Mouse (Mus musculus) cerebellum, postnatal 25 days (tissue): ENCODE measurements around the gene Gcn1l1.
"Not testable (repeated sequence)": the region's sequence is repeated elsewhere in the genome, so short reads cannot be mapped to it uniquely, and the experiment has no call there.

ENCODE experiments used
- DNase-seq, 2 experiments: peaks; one replicate each; pipeline ENCODE4 v3.0.0; 2021; ENCODE audit warnings: mixed read lengths in 2 of 2

The Gcn1l1 gene

DNA sequence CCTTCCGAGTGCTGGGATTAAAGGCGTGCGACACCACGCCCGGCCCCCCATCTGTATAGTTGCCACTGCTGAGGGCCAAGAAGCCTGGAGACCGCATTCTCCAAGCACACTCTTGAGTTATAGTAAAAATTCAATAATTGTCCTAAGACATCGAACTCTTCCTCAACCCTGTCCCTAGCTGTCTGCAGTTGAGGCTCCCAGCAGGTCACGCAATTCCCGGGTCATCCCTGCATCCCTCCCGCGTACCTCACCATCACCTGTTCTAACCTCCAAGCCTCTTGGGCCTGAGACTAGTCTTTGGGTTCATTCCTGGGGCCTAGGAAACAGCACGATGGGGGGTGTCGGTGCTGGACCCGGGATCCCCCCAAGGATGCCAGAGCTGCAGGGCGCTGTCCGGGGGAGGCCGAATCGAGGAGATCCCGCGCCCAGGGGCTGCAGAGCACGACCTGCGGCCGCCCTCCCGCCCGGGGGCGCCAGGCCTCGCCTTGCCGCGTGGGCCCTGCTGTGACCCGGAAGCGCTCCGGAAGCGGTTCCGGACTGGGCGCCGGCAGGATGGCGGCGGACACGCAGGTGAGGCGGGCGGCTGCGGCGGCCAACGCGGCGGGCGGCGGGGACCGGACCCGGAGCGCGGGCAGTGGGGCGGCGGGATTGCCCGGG is at the start of gene Gcn1l1:
Gcn1l1 (plus strand) TSS at position 518 of the 657 bp plus-strand sequence.
- peak; percentile 86 to 89 for DNase-seq

DNA sequence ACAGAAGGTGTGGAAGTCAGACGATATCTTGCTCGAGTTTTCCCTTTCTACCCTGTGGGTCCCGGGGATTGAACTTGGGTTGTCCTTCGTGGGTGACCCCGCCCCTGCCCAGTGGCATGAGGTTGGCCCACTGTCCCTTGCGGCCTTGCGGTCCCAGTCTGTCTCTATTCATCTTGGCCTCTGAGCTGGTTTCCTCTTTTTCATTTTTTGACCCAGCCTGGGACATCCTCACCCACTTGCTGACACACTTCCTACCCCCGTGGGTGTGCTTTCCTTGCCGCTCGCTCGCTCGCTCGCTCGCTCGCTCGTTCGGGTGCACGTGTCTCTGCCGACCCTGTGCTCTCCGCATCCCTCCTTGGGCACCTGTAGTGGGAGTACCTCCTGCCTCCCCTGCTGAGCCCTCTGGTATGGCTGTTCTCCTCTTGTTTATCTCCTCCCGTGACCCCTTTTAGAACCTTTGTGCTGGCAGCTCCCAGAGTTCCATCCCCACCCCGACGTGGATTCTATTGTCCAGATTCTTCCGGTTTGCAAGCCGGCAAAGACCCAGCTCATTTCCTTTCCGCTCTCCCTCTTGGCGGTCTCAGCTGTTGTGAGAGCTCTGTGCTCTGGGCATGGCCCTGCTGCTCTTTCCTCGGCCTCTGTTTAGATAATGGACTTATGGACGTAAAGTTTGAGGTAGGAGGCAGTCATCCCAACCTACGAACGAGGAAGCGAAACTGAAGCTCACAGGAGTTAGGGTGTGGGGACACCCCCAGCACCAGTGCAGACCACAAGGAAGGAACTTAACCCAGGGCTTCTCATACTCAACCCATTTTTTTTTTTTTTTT is 48.8 kb upstream of the Gcn1l1 start:
- DNase-seq, result no peak

DNA sequence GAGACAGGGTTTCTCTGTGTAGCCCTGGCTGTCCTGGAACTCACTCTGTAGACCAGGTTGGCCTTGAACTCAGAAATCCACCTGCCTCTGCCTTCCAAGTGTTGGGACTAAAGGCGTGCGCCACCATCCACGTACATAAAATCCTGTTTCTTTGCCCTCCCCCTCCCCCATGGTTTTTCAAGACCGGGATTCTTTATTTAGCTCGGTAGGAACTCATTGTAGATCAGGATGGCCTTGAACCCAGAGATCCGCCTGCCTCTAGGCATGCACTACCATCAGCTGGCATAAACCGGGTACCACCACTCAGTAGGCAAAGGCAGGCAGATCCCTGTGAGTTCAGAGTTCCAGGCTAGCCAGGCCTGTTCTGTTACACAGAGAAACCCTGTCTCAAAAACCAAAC is 48.1 kb upstream of the Gcn1l1 start:
- DNase-seq, result no peak

DNA sequence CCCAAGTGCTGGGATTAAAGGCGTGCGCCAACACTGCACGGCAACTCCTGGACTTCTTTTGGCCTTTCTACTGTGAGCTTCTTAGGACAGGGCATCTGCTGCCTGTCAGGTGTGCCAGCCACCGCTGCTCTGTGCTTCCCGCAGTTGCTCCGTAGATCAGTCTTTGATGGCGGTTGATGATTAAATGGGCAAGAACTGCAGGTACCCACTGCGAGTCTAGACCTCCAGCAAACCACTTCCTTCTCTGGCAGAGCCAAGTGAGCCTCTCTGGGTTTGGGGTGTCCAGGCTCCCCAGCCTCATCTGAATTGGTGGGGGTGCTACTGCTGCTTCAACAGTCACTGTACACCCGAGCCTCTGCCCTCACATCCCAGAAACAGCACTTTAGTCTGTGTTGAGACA is 47.6 kb upstream of the Gcn1l1 start:
- DNase-seq, result no peak

DNA sequence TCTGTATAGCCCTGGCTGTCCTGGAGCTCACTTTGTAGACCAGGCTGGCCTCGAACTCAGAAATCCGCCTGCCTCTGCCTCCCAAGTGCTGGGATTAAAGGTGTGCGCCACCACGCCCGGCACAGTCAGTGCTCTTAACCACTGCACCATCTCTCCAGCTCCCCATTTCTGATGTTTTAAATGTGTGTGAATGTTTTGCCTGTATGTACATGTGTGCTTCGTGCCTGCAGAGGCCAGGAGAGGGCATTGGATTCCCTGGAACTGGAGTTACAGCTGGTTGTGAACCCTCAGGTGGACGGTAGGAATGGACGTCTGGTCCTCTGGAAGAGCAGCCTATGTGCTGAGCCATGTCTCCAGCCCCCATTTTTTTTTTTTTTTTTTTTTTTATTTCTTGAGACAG is 46.8 kb upstream of the Gcn1l1 start:
- not testable (repeated sequence) for DNase-seq

DNA sequence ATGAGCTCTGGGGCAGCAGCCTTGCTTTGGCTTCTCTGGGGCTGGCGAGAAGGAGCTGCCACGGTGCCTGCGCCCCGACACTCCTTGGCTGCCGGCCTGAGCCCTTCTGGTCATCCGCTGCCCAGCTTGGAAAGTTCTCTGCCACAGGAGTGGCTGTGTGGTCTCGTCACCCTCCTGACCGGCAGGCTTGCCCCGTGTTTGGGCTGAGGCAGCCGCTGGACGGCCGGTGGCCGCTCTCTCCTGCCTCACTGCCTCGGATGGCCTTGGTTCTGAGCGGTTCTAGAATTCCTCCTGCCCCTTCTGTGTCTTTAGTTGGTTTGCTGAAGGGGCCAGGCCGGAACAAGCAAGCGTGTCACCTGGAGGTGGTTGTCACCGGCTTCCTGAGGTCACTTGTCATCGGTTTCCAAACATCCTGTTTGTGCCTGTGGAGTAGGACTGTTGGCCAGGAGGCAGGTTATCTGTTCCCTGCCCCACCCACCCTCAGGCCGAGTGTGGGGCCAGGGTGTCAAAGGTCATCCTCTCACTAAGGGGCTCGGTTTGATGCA is 44.7 kb upstream of the Gcn1l1 start:
- peak; percentile 65 to 68 for DNase-seq

DNA sequence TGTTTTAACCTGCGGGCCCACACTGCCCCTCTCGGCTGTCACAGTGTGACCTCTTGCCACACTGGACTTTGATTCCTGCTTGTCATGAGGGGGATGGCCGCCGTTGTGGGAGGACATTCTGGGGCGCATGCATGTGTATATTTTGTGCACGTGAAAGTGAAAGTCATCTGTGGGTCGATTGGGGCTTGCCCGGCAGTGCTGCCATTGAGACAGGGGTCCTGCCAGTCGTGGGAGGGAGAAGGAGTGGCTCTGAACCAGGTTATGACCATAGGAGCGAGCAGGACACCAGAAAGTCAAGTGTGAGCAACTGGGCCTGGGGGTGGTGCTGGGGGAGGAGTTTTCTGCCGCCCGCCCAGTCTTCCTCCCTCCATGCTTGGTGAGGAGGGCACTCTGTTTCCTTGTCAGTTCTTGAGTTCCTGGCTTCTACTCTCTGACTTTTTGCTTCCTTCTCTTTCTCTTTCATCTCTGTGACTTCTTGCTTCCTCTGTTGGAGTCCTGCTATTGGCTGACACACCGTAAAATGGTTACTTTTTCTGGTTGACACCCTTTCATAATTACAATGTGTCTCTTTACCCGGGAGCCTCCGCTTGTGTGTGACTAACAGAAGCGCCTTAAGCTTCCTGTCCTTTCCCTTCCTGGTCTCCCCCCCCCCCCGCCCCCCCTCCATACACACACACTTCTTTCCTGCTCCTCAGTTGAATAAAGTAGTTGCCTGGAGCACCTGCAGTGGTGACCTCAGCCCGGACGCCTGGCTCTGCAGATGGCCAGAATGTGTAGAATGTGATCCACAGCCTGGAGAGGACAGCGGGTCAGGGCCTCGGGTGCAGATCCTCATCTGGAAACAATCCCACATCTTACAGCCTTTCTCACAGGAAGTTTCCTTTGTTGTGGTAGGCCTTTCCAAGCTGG is 43.2 kb upstream of the Gcn1l1 start:
- DNase-seq, result peak; percentile 16 to 34

DNA sequence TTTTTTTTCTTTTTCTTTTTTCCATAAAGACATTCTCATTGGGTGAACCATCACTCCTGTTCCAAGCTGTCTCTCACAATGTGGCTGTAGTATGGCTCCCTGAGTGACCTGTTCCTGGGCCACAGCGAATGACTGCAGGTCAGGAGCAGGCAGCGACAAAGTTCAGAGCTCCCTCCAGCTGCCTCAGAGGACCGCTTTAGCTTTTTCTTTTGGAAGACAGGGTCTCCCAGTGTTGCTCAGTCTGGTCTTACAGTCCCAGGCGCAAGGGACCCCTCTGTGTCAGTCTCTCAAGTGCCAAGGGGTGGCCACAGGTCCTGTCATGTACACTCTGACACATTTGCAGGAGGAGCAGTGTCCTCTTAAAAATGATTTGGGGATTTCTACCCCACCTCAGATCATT is 42.5 kb upstream of the Gcn1l1 start:
- DNase-seq, result peak in 1 of 2 experiments; percentile 11

DNA sequence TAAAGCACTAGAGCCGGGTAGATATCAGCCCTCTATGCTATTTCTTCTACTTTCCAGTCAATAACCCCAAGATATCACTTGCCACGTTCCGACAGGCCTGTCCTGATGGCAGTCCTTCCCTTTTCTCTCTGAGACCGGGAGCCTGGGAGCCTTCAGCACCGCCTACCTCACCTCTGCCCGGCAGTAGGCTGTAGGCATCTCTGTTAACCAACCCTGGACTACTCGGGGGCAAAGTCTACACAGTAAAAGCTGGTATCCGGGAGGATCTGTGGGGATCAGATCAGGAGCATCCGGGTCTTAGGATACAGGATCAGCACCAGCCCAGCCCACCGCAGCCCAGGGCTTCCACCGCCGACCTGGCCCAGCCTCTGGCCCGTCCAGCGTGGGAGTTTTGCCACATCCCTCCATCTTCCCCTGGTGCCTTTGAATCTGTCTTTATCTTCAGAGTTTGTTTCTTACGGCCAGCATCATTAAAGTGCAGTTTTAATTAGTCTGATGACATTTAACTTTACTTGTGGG is 42.0 kb upstream of the Gcn1l1 start:
- no peak for DNase-seq

DNA sequence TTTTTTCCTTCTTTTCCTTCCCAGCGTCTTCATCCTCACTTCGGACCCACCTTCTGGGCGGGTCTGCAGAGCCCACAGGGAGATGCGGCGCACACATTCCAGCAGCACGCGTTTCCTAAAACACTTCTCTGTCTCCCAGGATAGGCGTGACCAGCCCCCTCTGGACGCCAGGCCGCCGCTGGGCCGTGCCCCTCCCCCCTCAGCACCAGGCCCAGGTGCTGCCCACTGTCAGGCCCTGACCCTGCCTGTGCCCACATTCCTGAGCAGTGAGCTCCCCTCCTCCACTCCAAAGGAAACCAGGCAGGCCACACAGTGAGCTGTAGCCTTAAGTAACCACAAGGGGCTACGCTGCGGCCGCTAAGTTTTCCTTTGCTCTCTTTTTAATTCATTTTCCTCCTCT is 41.1 kb upstream of the Gcn1l1 start:
- DNase-seq, result peak in 1 of 2 experiments; percentile 33

DNA sequence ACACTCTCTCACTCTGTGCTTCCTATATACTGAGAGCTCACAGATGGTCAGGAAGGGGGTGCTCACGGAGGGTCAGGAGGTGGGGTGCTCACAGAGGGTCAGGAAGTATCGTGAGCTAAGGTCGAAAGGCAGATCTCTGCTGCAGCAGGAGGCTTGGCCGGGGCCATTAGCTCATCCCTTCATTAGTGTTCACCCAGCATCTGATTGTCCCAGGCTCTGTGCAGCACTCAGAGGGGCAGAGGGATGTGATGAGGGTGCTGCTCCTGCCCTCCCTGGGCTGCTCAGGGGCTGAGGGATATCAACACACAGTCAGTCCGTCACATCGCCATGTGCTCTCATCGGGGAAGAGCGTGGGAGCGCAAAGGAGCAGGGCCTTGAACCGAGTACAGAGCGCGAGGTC is 40.6 kb upstream of the Gcn1l1 start:
- DNase-seq, result peak in 1 of 2 experiments; percentile 14

DNA sequence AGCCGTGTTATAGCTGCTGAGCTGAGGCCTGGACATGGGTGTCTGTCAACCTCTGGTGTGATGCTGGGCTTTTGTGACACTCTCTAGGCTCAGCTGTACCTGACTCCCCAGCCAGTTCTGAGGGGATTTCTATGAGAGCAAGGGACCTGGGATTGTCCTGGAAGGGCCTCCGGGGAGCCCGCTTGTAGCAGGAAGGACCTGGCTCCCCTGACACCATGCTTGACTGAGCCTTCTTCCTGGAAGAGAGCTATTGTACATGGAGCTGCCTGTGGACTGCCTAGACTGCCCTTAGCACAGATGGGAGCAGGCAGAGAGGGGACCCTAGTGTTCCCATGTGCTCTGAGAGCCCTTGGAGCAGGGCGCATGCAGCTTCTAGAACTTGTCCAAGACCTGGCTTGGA is 39.6 kb upstream of the Gcn1l1 start:
- DNase-seq, result peak in 1 of 2 experiments; percentile 18

DNA sequence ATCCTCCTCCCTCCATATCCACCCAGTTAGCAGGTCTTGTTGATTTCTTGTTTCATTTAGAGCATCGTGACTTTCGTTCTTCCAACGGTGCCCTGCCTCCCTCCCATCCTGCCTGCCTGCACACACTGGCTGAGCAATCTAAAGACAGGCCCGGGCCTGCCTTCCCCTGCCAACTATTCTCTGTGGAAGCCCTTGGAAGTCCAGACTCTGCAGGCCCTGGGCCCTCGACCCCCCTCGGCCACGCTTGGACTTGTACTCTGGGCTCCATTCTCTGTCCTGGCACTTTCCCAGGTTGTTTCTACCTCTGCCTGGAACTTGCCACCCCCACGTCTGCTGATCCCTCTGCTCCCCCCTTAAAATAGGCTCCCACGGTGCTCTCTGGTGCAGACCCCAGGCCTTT is 39.1 kb upstream of the Gcn1l1 start:
- DNase-seq, result peak in 1 of 2 experiments; percentile 59

DNA sequence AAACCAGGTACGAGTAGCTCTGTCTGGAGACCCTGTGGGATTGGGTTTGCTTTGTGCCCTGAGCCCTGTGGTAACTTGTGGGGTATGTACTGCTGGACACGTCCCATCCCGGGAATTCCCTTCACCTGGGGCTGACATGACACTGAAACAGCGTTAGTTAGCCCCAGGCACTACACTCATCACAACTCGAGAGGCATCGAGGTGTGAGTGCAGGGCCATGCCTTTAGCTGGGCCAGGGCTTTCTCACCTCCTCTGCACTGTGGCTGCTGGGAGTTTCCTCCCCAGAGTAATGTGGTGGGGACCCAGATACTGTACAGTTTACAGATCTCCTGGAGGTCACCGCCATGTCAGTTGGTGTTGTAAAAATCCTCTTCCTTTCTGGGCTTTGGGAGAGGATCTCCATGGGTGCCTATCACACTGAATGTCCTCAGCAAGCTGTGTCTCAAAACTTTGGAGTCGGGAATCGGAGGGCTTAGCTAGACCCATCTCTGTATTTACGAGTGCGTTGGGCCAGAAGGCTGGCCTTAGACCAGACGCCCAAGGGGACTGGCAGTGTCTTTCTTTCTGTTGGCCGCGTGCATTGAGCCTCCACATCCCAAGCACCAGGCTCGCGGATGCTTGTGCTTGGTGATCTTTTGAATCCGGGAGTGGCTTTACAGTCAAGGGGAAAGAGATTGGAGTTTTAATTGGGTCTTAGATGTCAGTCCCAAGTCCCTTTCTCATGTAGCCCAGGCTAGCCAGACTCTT is 38.4 kb upstream of the Gcn1l1 start:
- peak in 1 of 2 experiments; percentile 63 for DNase-seq

DNA sequence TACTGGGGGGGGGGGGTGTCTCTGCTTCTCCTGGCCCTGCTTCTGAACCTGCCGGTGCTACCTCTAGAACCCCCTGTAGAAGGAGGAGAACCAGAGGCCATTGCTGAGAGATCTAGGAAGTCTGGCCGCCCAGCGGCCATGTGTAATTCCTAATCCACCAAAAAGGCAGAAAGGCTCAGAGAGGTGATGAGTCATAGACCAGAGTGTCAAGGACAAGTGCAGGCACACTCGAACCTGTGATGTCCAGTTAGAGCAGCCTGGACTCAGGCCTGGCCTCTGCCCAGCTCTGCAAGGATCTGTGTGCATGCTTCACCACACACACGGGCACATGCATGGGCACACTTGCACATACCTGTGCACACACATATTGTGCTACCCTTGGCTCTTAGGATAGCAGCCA is 36.9 kb upstream of the Gcn1l1 start:
- DNase-seq, result no peak

DNA sequence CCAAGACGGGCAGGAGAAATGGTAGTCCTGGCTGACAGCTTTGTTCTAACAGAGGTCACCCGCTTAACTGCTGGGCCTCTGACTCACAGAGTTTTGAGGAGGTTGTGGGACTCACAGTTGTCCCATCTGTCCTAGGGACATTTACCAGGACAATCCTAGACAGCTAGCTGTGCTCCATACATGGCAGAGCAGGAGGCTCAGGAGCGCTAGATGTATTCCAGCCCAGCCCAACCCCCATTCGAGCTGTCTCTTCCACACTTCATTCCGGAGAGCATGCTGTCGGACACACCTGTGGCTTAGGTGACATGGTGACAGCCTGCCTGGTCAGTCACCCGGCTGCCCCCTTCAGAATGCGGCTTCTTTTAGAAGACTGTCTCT is 35.7 kb upstream of the Gcn1l1 start:
- peak; percentile 57 to 69 for DNase-seq

DNA sequence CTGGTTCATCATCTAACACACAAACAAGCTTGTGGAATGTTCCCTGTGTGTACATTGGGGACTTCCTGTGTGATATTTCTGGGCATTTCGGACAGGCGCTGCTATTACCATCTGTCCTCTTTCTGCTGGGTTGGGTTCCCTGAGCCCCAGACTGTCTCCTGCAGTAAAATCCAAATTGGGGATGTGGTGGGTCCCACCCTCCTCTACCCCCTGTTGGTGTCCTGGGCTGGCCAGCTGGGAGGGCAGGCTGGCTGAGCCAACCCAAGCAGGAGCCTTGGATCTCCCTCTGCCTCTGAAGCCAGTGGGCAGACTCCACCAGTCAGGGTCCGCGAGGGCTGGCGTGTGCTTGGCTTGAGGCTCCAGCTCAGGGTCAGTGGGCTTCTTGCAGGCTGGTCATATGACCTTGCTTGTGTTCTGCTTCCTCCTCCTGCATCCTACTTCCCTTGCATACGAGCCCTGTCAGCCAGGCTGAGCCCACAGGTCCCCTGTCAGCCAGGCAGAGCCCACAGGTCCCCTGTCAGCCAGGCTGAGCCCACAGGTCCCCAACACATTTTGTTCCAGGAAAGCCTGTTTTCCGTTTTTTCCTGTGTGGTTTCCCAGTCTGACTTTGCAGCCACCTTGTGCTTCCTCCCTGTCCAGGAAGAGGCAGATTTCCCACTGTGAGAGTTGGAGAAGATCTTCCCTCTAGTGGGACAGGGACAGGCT is 35.2 kb upstream of the Gcn1l1 start:
- DNase-seq, result peak; percentile 60 to 76

DNA sequence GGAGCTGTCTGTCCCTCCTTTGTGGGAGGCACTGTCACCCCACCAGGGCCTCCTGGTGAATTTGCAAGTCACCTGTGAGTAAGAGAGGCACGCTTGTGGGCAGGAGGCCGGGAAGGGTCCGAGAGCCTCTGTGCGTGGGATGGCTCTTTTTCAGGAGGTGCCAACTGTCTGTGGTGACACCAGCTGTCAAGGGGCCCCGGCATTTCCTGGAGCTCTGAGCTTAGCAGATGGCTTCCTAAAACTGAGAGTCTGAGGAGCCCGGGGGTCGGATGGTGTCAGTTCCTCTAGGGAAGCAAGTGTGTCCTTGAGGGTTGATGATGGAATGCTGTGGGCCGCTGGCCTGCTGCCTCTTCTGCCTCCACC is 34.6 kb upstream of the Gcn1l1 start:
- peak; percentile 96 for DNase-seq

DNA sequence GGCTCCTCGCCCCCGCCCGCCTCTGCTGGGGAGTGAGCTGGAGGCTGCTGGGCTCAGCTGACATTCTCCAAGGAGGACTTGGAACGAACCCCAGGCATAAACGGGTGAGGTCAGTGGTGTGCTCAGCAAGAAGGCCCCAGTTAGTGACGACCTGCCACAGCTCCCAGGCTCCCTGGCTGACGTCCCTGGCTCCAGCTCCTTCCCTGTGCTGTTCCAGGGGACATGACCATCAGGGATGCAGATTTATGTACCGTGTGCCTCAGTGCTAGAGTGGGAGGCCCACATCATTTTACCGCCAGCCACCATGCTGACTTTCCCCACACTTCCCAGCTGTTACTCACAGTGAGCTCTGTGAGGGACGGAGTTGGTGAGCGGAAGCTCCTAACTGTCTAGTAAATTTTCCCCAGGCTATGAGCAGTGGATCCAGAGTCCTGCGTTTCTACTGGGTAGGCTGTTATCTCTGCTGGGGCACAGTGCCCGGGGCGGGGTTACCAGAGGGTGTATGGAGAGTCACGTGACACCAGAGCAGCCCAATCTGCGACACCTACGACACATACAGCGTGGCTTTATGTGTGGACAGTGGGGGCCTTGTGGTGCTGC is 33.3 kb upstream of the Gcn1l1 start:
- peak; percentile 86 to 88 for DNase-seq

DNA sequence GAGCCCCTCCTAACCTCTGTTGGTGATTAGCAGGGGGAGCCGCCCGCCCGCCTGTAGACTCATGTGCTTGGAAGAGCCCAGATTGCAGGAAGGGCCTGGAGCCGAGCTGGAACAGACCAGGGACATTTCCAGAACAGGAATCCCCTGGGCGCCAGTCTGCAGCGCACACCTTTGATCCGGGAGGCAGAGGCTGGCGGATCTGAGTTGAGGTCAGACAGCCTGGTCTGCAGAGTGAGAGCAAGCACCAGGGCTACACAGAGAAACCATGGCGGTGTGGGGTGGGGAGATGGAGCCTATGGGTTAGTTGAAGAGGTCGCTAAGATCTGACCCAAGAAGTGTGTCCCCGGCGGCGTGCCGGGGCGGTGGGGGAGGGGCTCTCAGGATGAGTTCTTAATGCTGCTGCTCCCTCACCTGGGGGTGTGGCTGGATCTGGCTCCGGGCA is 30.7 kb upstream of the Gcn1l1 start:
- peak in 1 of 2 experiments; percentile 52 for DNase-seq

DNA sequence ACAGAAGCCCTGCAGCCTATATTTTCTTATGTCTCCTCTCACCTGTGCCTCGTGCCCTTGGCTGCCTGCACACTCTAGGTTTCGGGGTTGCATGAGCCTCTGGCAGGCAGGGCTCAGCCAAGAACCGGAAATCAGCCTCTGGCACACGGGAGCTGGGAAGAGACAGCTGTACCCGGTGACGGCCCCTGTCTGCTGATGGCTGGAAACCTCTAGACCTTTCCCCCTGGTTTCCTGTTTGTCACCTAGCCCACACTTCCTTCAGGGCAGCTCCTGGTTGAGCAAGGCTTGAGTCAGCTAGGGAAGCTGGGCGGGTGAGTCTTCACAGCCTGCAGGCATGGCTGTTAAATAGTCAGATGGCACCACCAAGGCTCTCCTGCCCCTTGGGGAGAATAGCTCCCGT is 30.2 kb upstream of the Gcn1l1 start:
- DNase-seq, result no peak
